Mouse (Mus musculus) left cerebral cortex, postnatal 10 days (tissue): ENCODE measurements around the gene Sbp. TPM values are rescaled to one million over a fixed set of nuclear protein-coding genes. Genes with fewer than 3 reads are reported as not detected.

Source experiments
- DNase-seq, 2 experiments: peaks; one replicate each; pipeline ENCODE4 v3.0.0; 2021 to 2022; ENCODE audit warnings: low spot score in 2 of 2, mixed read lengths in 1 of 2; ENCODE audit errors: extremely low spot score in 1 of 2
- intact Hi-C: fragments of 180-260 bp; cut with DNase I; formaldehyde crosslinking; loops from one replicate; pipeline ENCODE4 v1.15.1; 2025
- total RNA-seq, 2 experiments: library from RNA; stranded (reverse); gene quantifications; 2 replicates each; pipeline ENCODE4 v1.2.3; 2021

Sbp gene
- total RNA-seq, 2 experiments from 2014 or later = not detected

- intact Hi-C loops = no loop called here
These were observed 38.9 kb downstream of the Sbp start, which contains the start of gene Prss30 for GRCm38 (mm10) chr17:23980297-23980909. Gene Prss30, minus strand, starts transcription at chr17:23980566.

GRCm38 (mm10) chr17:23982912-23983311 lies 41.4 kb downstream of the Sbp start:
- intact Hi-C loops = no loop called here
- DNase-seq = peak in 1 of 2 experiments; percentile 15

More at GRCm38 (mm10) chr17:23980297-23980909, 38.9 kb downstream of the Sbp start, which contains the start of gene Prss30:
- DNase-seq = peak in 1 of 2 experiments; percentile 12

GRCm38 (mm10) chr17:23984989-23985388 lies 43.5 kb downstream of the Sbp start:
- intact Hi-C loops = no loop called here
- DNase-seq = no peak

GRCm38 (mm10) chr17:23989802-23990201 lies 48.3 kb downstream of the Sbp start:
- DNase-seq = peak in 1 of 2 experiments; percentile 56
- intact Hi-C loops = no loop called here

GRCm38 (mm10) chr17:23992789-23993553 lies 51.5 kb downstream of the Sbp start:
- intact Hi-C loops = no loop called here
- peak in 1 of 2 experiments; percentile 26 for DNase-seq

- intact Hi-C loops = no loop called here
These were observed 52.3 kb downstream of the Sbp start for GRCm38 (mm10) chr17:23993559-23994428.

GRCm38 (mm10) chr17:23994667-23995066 lies 53.2 kb downstream of the Sbp start:
- intact Hi-C loops = no loop called here
- peak in 1 of 2 experiments; percentile 25 for DNase-seq

More at GRCm38 (mm10) chr17:23993559-23994428, 52.3 kb downstream of the Sbp start:
- DNase-seq = peak; percentile 93 to 95

Other genes with a start within 250 kb of the Sbp start
- gene 1520401A03Rik, start 218.9 kb upstream of the Sbp start, total RNA-seq = under 1 TPM; 0.11 to 0.61 TPM
- 1 to 10 TPM; 6.5 to 7.2 TPM for gene Pkmyt1, start 215.3 kb upstream of the Sbp start, total RNA-seq
- gene Paqr4, start 200.8 kb upstream of the Sbp start, total RNA-seq = 10 to 100 TPM; 55.8 to 57.7 TPM
- under 1 TPM in 1 of 2 experiments, not detected in 1; 0.36 TPM for gene Kremen2, start 195.8 kb upstream of the Sbp start, total RNA-seq
- 100 to 1,000 TPM; 125 to 133 TPM for gene Flywch1, start 170.1 kb upstream of the Sbp start, total RNA-seq
- gene Flywch2, start 155.6 kb upstream of the Sbp start, total RNA-seq = 10 to 100 TPM; 26.9 to 32.1 TPM
- gene Srrm2, start 151.1 kb upstream of the Sbp start, total RNA-seq = 100 to 1,000 TPM; 555 to 572 TPM
- 100 to 1,000 TPM; 389 to 390 TPM for gene Elob, start 112.5 kb upstream of the Sbp start, total RNA-seq
- not detected for gene Prss33, start 105.6 kb upstream of the Sbp start, total RNA-seq
- not detected for gene Prss32, start 97.8 kb upstream of the Sbp start, total RNA-seq
- 1 to 10 TPM; 1.9 to 2.8 TPM for gene Prss41, start 97.5 kb upstream of the Sbp start, total RNA-seq
- not detected for gene Prss21, start 73.6 kb upstream of the Sbp start, total RNA-seq
- not detected for gene Dcpp1, start 60.8 kb upstream of the Sbp start, total RNA-seq
- not detected for gene Dcpp2, start 60.8 kb upstream of the Sbp start, total RNA-seq
- not detected for gene Dcpp3, start 24.2 kb upstream of the Sbp start, total RNA-seq
- not detected for gene Sbpl, start 13.6 kb downstream of the Sbp start, total RNA-seq
- gene Prss30, start 38.9 kb downstream of the Sbp start, total RNA-seq = under 1 TPM in 1 of 2 experiments, not detected in 1; 0.30 TPM
- under 1 TPM; 0.53 to 0.69 TPM for gene Prss22, start 56.4 kb downstream of the Sbp start, total RNA-seq
- gene Prss27, start 96.5 kb downstream of the Sbp start, total RNA-seq = not detected
- gene Kctd5, start 131.8 kb downstream of the Sbp start, total RNA-seq = 10 to 100 TPM; 51.9 to 56.8 TPM
- gene Pdpk1, start 209.3 kb downstream of the Sbp start, total RNA-seq = 10 to 100 TPM; 75.3 to 81.9 TPM
- 10 to 100 TPM; 33.3 to 36.0 TPM for gene Amdhd2, start 222.1 kb downstream of the Sbp start, total RNA-seq
- 1,000 to 10,000 TPM; 1,322 to 1,387 TPM for gene Atp6v0c, start 228.0 kb downstream of the Sbp start, total RNA-seq